8 mouse cellular contexts compared by ENCODE assay signal in genomic region chr10:56338851-56339489, GRCm38 (mm10). TPM values are rescaled to one million over a fixed set of nuclear protein-coding genes. Genes with fewer than 3 reads are reported as not detected.
DNase-seq lines count a peak whose midpoint lies in the region; ATAC-seq and TF ChIP-seq lines count a peak whose summit lies in the region.

No protein-coding gene starts in this region.

- TF ChIP-seq EP300 in heart, adult 2 months (IDR thresholded peaks at IDR 0.05; ENCODE audit: insufficient read depth, low read depth, low read length) = peak; percentile 62; the same call in 1 of the 2 replicates

- H3K27me3 ChIP-seq in embryonic facial prominence, embryonic 10.5 days (replicated peaks; ENCODE audit: low read depth, poor library complexity, severe bottlenecking) = no peaks in the 10 kb centered on the region
- H3K27me3 ChIP-seq in heart, adult 2 months (ENCODE audit: control insufficient read depth, insufficient read depth, low read length) = no peaks in the 10 kb centered on the region
- no peaks in the 10 kb centered on the region for H3K27me3 ChIP-seq in limb, embryonic 12.5 days
- no peaks in the 10 kb centered on the region for H3K27me3 ChIP-seq in midbrain, postnatal 0 days (ENCODE audit: insufficient read depth, low read length)

- H3K36me3 ChIP-seq in embryonic facial prominence, embryonic 10.5 days (replicated peaks) = no peaks in the 10 kb centered on the region
- H3K36me3 ChIP-seq in heart, adult 2 months (ENCODE audit: control insufficient read depth, insufficient read depth, low read length) = no peaks in the 10 kb centered on the region
- H3K36me3 ChIP-seq in limb, embryonic 12.5 days = no peaks in the 10 kb centered on the region
- no peaks in the 10 kb centered on the region for H3K36me3 ChIP-seq in midbrain, postnatal 0 days (ENCODE audit: insufficient read depth, low read length)

- H3K4me3 ChIP-seq in embryonic facial prominence, embryonic 10.5 days = no peak overlapping the region
- H3K4me3 ChIP-seq in heart, adult 2 months = no peak overlapping the region
- no peak overlapping the region for H3K4me3 ChIP-seq in limb, embryonic 12.5 days (replicated peaks)
- no peak overlapping the region for H3K4me3 ChIP-seq in midbrain, postnatal 0 days (ENCODE audit: low read depth, low read length)

- H3K9ac ChIP-seq in heart, adult 2 months (ENCODE audit: low read depth, low read length) = no peak overlapping the region
- no peak overlapping the region for H3K9ac ChIP-seq in limb, embryonic 12.5 days (replicated peaks)
- H3K9ac ChIP-seq in midbrain, postnatal 0 days (replicated peaks; ENCODE audit: low read length, poor library complexity, severe bottlenecking) = no peak overlapping the region

- intact Hi-C loops in heart, adult 2 months (cut with DNase I) = loop anchor here (5.0 kb wide), 1 partner anchor 177 kb away; no protein-coding TSS in a partner anchor

- peak; percentile 99 for TF ChIP-seq CTCF in heart, adult 2 months (IDR thresholded peaks at IDR 0.05)
- peak; percentile 85 for TF ChIP-seq CTCF in midbrain, postnatal 0 days (IDR thresholded peaks at IDR 0.05)

- H3K79me2 ChIP-seq in heart, adult 2 months (replicated peaks; ENCODE audit: control insufficient read depth, insufficient read depth, low read length) = no peaks in the 10 kb centered on the region

- H3K4me2 ChIP-seq in limb, embryonic 12.5 days = no peak overlapping the region
- no peak overlapping the region for H3K4me2 ChIP-seq in midbrain, postnatal 0 days (ENCODE audit: low read depth, low read length, poor library complexity, severe bottlenecking)

- no peaks in the 10 kb centered on the region for H3K4me1 ChIP-seq in embryonic facial prominence, embryonic 10.5 days
- H3K4me1 ChIP-seq in heart, adult 2 months (ENCODE audit: control insufficient read depth, insufficient read depth, low read length) = no peaks in the 10 kb centered on the region
- no peaks in the 10 kb centered on the region for H3K4me1 ChIP-seq in limb, embryonic 12.5 days (replicated peaks)
- no peaks in the 10 kb centered on the region for H3K4me1 ChIP-seq in midbrain, postnatal 0 days (ENCODE audit: insufficient read depth, low read length)

- no peak overlapping the region for H3K27ac ChIP-seq in embryonic facial prominence, embryonic 10.5 days (replicated peaks)
- no peak overlapping the region for H3K27ac ChIP-seq in heart, adult 2 months
- H3K27ac ChIP-seq in limb, embryonic 12.5 days = no peak overlapping the region
- no peak overlapping the region for H3K27ac ChIP-seq in midbrain, postnatal 0 days (ENCODE audit: low read depth, low read length)

- WGBS in embryonic facial prominence, embryonic 10.5 days = 59% methylated on average over 6 of the region's 6 CpGs
- WGBS in heart, adult 2 months = 50% methylated on average over 6 of the region's 6 CpGs
- WGBS in limb, embryonic 12.5 days = 52% methylated on average over 6 of the region's 6 CpGs
- 53% methylated on average over 6 of the region's 6 CpGs for WGBS in midbrain, postnatal 0 days

- H3K9me3 ChIP-seq in embryonic facial prominence, embryonic 10.5 days = no peaks in the 10 kb centered on the region
- no peaks in the 10 kb centered on the region for H3K9me3 ChIP-seq in limb, embryonic 12.5 days
- no peaks in the 10 kb centered on the region for H3K9me3 ChIP-seq in midbrain, postnatal 0 days (ENCODE audit: low read length)

- DNase-seq in 3T3-L1 (ENCODE audit: low read depth, low spot score) = peak; percentile 85
- peak; percentile 90 for DNase-seq in adrenal gland, postnatal 14 days
- peak; percentile 82 for DNase-seq in embryonic facial prominence, embryonic 10.5 days (ENCODE audit: low spot score)
- DNase-seq in heart, adult 2 months = peak; percentile 63 to 79
- DNase-seq in kidney, adult 9 months = peak; percentile 79
- DNase-seq in midbrain, postnatal 0 days (ENCODE audit: low spot score) = peak; percentile 77
- peak; percentile 39 to 62 for DNase-seq in spleen, postnatal 14 days (ENCODE audit: low spot score in 2 of 2)

- TF ChIP-seq POLR2A in heart, adult 2 months (IDR thresholded peaks at IDR 0.05; ENCODE audit: insufficient read depth, low read depth, low read length) = no peak

- peak; percentile 84; the same call in 1 of the 2 replicates for ATAC-seq in limb, embryonic 12.5 days (ENCODE audit: insufficient number of reproducible peaks, insufficient read depth, low FRiP score, low TSS enrichment, low read depth)
- peak; percentile 70; the same call in 1 of the 2 replicates for ATAC-seq in midbrain, postnatal 0 days (ENCODE audit: low FRiP score)

RNA-seq across cellular contexts. Expression of gene Gja1, which starts 38.2 kb away (rescaled TPM):
- 168 and 205 TPM in 2 replicates for total RNA-seq in adrenal gland, postnatal 14 days (2021)
- polyA plus RNA-seq in embryonic facial prominence, embryonic 10.5 days (2016; fragmentation: Nextera tagmentation; extraction: Ambion mirVana) = 253 and 259 TPM in 2 replicates
- 100 to 1,000 TPM; 359 to 429 TPM for total RNA-seq in heart, adult 2 months (2021)
- 156 and 205 TPM in 2 replicates for polyA plus RNA-seq in heart, adult 2 months (2012; rRNA removed)
- 255 and 257 TPM in 2 replicates for polyA plus RNA-seq in limb, embryonic 12.5 days (2016; fragmentation: Nextera tagmentation; extraction: Ambion mirVana)
- total RNA-seq in midbrain, postnatal 0 days (2014; rRNA removed) = 66.4 and 71.0 TPM in 2 replicates
- polyA plus RNA-seq in midbrain, postnatal 0 days (2015; fragmentation: Nextera tagmentation; extraction: Ambion mirVana) = 146 and 157 TPM in 2 replicates
